Mouse (Mus musculus) intestine, postnatal 0 days (tissue): ENCODE measurements at regions not wholly inside any gene's neighbourhood (a gene's known extent, or its start where the extent isn't known, plus 50 kb on each side); places are given as distances from the start of the nearest gene placed in this dataset.

Source experiments
- ATAC-seq: fragments of 200-750 bp; cut with Nextera tagmentation; 2 replicates; pipeline ENCODE4 v1.8.0; 2017; ENCODE audit warnings: mild to moderate bottlenecking, moderate TSS enrichment, moderate library complexity
- H3K27ac ChIP-seq: fragments of 300-500 bp; sonication (generic); 2 replicates; pipeline ENCODE4 v1.5.1; 2014; ENCODE audit warnings: mild to moderate bottlenecking, low read depth, low read length, moderate library complexity
- H3K27me3 ChIP-seq: fragments of 300-500 bp; sonication (generic); replicated peaks from 2 replicates; pipeline ENCODE4 v1.6.1; 2014; ENCODE audit warnings: low read length, mixed read lengths; ENCODE audit not compliant: control insufficient read depth, insufficient read depth
- H3K36me3 ChIP-seq: fragments of 300-500 bp; sonication (generic); 2 replicates; pipeline ENCODE4 v1.6.1; 2014; ENCODE audit warnings: mild to moderate bottlenecking, moderate library complexity; ENCODE audit not compliant: control insufficient read depth, insufficient read depth
- H3K4me1 ChIP-seq: fragments of 300-500 bp; sonication (generic); replicated peaks from 2 replicates; pipeline ENCODE4 v1.6.1; 2014; ENCODE audit warnings: antibody characterized with exemption, low read length, mixed read lengths; ENCODE audit not compliant: control insufficient read depth, insufficient read depth
- H3K4me2 ChIP-seq: fragments of 300-500 bp; sonication (generic); replicated peaks from 2 replicates; pipeline ENCODE4 v1.6.1; 2014; ENCODE audit warnings: low read depth, mild to moderate bottlenecking, moderate library complexity
- H3K4me3 ChIP-seq: fragments of 300-500 bp; sonication (generic); 2 replicates; pipeline ENCODE4 v1.5.1; 2014; ENCODE audit warnings: low read depth, low read length
- H3K9ac ChIP-seq: fragments of 300-500 bp; sonication (generic); 2 replicates; pipeline ENCODE4 v1.6.1; 2014; ENCODE audit warnings: mild to moderate bottlenecking, low read depth, low read length
- H3K9me3 ChIP-seq: fragments of 300-500 bp; sonication (generic); 2 replicates; pipeline ENCODE4 v1.6.1; 2016; ENCODE audit warnings: mixed run types; ENCODE audit not compliant: control insufficient read depth
- CTCF ChIP-seq: sonication (generic); IDR thresholded peaks from 2 replicates; pipeline ENCODE4 v1.5.1; 2016; ENCODE audit warnings: low read depth, mild to moderate bottlenecking, control low read depth, antibody characterized with exemption, moderate library complexity
- WGBS: fragments of 180-500 bp; shearing (Covaris S2); extraction: QIAGEN DNeasy Blood & Tissue Kit; methylation state at CpG from one replicate; pipeline ENCODE4 v1.1.7; 2014; 5-methylcytosine and 5-hydroxymethylcytosine counted together

DNA sequence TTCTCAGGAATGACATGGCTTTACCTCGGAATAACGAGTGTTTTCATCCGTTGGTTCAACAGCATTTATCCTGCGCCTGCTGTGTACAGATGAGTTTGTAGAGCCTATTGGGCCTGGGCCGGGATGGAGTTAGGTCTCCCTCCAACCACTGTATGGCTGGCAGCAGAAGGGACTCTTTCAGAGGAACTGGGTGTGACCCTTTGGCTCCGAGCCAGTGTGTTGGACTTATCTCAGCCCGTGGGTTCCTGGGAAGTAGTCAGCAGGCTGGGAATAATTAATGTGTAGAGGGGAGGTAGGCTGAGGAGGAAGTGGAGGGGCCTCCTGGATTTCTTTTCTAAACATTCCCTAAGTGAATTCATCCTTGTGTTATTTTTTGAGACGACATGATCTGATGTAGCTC is 157.7 kb upstream of the Ubr2 start:
- no peak overlapping the region for H3K9ac ChIP-seq
- TF ChIP-seq CTCF, result no peak
- WGBS, result 29% methylated on average over 8 of the region's 8 CpGs
- H3K4me1 ChIP-seq, result 0 out of 2 replicates have a peak, but pooled peaks cover 4% of the 10 kb centered on the region
- no peaks in the 10 kb centered on the region for H3K36me3 ChIP-seq
- H3K27ac ChIP-seq, result no peak overlapping the region
- H3K9me3 ChIP-seq, result no peaks in the 10 kb centered on the region
- no peaks in the 10 kb centered on the region for H3K27me3 ChIP-seq
- no peak; the same call in 1 of the 2 replicates for ATAC-seq
- H3K4me3 ChIP-seq, result no peak overlapping the region
- no peak overlapping the region for H3K4me2 ChIP-seq

DNA sequence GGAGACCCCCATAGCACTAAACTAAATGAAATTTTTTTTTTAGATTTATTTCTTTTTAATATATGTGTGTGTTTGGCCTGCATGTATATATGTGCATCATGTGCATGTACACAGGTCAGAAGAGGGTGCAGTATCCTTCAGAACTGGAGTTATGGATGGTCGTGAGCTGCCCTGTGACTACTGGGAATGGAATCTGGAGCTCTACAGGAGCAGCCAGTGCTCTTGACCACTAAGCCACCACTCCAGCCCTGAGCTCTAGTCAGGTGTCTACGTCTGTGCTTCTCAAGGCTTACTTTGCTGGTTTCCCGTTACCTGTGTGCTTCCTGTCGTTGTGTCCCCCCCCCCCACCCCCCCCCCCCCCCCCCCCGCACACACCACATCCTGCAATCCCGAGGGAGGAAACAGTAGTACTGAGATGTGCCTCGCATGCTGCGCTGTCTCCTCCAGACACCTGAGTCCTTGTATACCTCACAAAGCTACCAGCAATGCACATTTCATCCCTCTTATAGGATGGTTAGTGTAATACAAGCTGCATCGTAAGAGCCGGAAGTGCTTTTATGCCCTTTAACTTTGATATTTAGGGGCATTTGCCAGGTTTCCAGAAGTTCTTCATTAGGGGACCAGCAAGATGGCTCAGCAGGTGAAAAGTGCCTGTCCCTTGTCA is 153.5 kb upstream of the Ubr2 start:
- Histone ChIP-seq H3K4me1 (0 out of 2 replicates have a peak, but pooled peaks cover 4% of the 10 kb centered on the region), H3K4me2 (no peak overlapping the region), H3K4me3 (no peak overlapping the region), H3K36me3 (no peaks in the 10 kb centered on the region), H3K9ac (no peak overlapping the region), H3K9me3 (no peaks in the 10 kb centered on the region), H3K27ac (no peak overlapping the region), H3K27me3 (no peaks in the 10 kb centered on the region)
- ATAC-seq, result no peak
- WGBS, result 70% methylated on average over 8 of the region's 10 CpGs
- no peak for TF ChIP-seq CTCF

DNA sequence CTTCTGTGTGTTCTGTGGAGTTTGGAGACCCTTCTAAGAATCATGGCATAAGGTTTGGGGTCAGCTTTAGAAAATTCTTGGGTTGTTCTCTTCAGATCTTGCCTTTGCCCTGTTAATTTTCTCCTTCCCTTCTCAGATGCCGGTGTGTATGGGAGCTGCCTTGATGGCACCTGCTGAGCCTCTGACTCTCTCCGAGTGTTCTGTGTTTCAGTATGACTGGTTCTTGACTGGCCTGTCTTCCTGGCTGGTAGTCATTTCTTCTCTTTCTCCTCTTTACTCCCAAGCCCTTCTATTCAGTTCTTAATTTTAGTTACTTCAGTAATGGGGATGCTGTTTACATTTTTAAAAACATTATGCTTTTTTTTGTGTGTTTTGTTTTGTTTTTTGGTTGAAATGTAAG is 152.1 kb upstream of the Ubr2 start:
- no peaks in the 10 kb centered on the region for H3K36me3 ChIP-seq

DNA sequence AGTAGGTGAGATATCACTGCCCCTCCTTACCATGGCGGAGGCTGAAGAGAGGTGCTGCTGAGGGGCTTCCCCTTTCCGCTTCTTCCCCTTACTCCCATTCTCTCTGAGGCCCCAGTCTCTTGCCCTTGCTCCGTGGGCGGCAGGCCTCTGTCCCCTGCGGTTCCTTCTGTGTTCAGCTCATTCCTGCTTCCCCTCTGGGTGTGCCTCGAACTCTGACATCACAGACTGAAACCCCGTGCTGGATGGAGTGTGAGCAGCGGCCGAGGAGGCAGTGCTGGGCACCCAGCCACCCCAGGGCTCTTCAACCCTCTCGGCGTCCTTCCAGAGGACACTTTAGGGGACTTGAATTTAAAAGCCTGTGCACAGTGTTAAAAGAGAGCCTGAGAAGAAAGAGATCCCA is 145.9 kb upstream of the Ubr2 start:
- Histone ChIP-seq H3K9me3 (no peaks in the 10 kb centered on the region), H3K27ac (no peak overlapping the region), H3K4me3 (no peak overlapping the region), H3K36me3 (no peaks in the 10 kb centered on the region), H3K27me3 (no peaks in the 10 kb centered on the region), H3K4me1 (no peaks in the 10 kb centered on the region), H3K4me2 (no peak overlapping the region), H3K9ac (no peak overlapping the region)
- 80% methylated on average over 11 of the region's 11 CpGs for WGBS
- ATAC-seq, result no peak
- TF ChIP-seq CTCF, result no peak

More for the DNA sequence above, 152.1 kb upstream of the Ubr2 start:
- no peak overlapping the region for H3K4me3 ChIP-seq
- H3K4me1 ChIP-seq, result no peaks in the 10 kb centered on the region
- no peak for ATAC-seq
- 68% methylated on average over 2 of the region's 2 CpGs for WGBS
- H3K9ac ChIP-seq, result no peak overlapping the region
- H3K27ac ChIP-seq, result no peak overlapping the region
- H3K27me3 ChIP-seq, result no peaks in the 10 kb centered on the region
- H3K9me3 ChIP-seq, result no peaks in the 10 kb centered on the region
- H3K4me2 ChIP-seq, result no peak overlapping the region
- no peak for TF ChIP-seq CTCF

DNA sequence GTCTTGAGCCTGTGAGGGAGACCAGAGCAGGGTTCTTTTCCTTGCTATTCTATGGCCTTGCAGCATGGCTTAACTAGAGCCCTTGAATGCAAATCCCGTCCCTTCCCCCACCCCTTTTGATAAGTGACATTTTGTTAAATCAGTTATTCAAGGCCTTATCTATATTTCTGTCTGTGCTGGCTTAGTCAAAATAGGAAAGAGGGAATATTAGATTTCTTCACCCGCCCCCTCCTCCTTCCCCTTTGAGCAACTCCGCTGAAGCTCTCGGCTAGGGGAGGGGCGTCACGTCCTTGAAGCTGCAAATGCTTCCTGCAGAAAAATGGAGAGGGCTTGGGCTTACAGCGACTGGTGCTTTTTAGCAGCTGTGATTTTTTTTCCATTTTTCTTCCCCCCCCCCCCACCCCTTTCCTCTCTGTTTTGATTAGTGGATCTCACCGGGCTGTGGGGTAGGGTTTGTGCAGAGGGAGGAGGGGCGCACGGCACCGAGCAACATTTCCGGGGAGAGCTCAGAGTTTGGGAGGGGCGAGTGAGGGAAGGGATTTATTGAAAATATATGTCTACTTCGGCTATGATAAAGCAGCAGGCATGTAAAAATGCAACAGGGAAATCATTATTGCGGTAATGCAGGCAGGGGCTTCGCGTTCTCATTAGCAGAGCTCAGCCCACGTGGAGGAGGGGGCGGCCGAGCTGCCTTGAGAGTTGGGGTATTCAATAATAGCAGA is 141.4 kb upstream of the Ubr2 start:
- Histone ChIP-seq H3K27ac (no peak overlapping the region), H3K4me3 (peak overlapping the region; percentile 18), H3K9me3 (no peaks in the 10 kb centered on the region), H3K4me1 (no peaks in the 10 kb centered on the region), H3K36me3 (no peaks in the 10 kb centered on the region; the same call in 1 of the 2 replicates), H3K9ac (no peak overlapping the region), H3K27me3 (no peaks in the 10 kb centered on the region), H3K4me2 (peak overlapping the region; percentile 60)
- ATAC-seq, result no peak
- 28% methylated on average over 20 of the region's 20 CpGs for WGBS
- no peak for TF ChIP-seq CTCF

DNA sequence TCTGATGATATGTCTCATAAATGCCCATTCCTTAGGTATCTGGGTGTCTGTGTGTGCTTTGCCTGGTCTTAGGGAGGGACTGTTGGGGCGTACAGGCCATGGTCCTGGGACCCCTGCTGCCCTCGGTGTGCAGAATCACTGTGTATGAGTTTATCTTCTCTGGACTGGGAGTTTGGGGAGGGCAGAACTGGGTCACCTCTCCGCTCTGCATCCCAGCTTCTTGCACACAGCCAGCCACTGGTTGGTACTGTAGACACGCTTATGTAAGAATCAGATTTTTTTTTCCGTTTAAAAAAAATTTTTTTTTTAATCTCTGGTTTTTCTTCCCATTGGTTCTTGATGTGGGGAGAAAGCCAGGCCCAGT is 140.8 kb upstream of the Ubr2 start:
- no peaks in the 10 kb centered on the region; the same call in 1 of the 2 replicates for H3K36me3 ChIP-seq
- no peaks in the 10 kb centered on the region for H3K4me1 ChIP-seq
- H3K4me2 ChIP-seq, result peak overlapping the region; percentile 60; the same call in 1 of the 2 replicates
- WGBS, result 56% methylated on average over 5 of the region's 5 CpGs
- no peak overlapping the region for H3K9ac ChIP-seq
- no peak overlapping the region for H3K4me3 ChIP-seq
- H3K9me3 ChIP-seq, result no peaks in the 10 kb centered on the region
- H3K27me3 ChIP-seq, result no peaks in the 10 kb centered on the region
- TF ChIP-seq CTCF, result no peak
- H3K27ac ChIP-seq, result no peak overlapping the region
- no peak for ATAC-seq
